Mouse (Mus musculus) limb, embryonic 13.5 days (tissue): Measurements from ENCODE around the gene Zfp354c. TPM values are rescaled to one million over a fixed set of nuclear protein-coding genes. Genes with fewer than 3 reads are reported as not detected.

ENCODE experiments used
- ATAC-seq: fragments of 200-750 bp; cut with Nextera tagmentation; 2 replicates; pipeline ENCODE4 v1.8.0; 2017; ENCODE audit warnings: low read depth, moderate number of reproducible peaks, moderate TSS enrichment; ENCODE audit not compliant: low FRiP score
- H3K27ac ChIP-seq: fragments of 300-500 bp; sonication (generic); 2 replicates; pipeline ENCODE4 v1.5.1; 2015; ENCODE audit warnings: inconsistent platforms, mild to moderate bottlenecking, moderate library complexity
- H3K27me3 ChIP-seq: fragments of 300-500 bp; sonication (generic); 2 replicates; pipeline ENCODE4 v1.6.1; 2015; ENCODE audit warnings: mild to moderate bottlenecking, inconsistent platforms
- H3K36me3 ChIP-seq: fragments of 300-500 bp; sonication (generic); 2 replicates; pipeline ENCODE4 v1.6.1; 2015; ENCODE audit warnings: inconsistent platforms, mild to moderate bottlenecking, moderate library complexity
- H3K4me1 ChIP-seq: fragments of 300-500 bp; sonication (generic); 2 replicates; pipeline ENCODE4 v1.6.1; 2015; ENCODE audit warnings: inconsistent platforms
- H3K4me2 ChIP-seq: fragments of 300-500 bp; sonication (generic); replicated peaks from 2 replicates; pipeline ENCODE4 v1.6.1; 2015; ENCODE audit warnings: inconsistent platforms, mild to moderate bottlenecking, moderate library complexity
- H3K4me3 ChIP-seq: fragments of 300-500 bp; sonication (generic); 2 replicates; pipeline ENCODE4 v1.5.1; 2015; ENCODE audit warnings: moderate library complexity, mild to moderate bottlenecking, inconsistent platforms
- H3K9ac ChIP-seq: fragments of 300-500 bp; sonication (generic); 2 replicates; pipeline ENCODE4 v1.6.1; 2015; ENCODE audit warnings: mild to moderate bottlenecking, inconsistent platforms
- H3K9me3 ChIP-seq: fragments of 300-500 bp; sonication (generic); 2 replicates; pipeline ENCODE4 v1.6.1; 2016; ENCODE audit warnings: inconsistent platforms
- WGBS: fragments of 180-500 bp; shearing (Covaris S2); methylation state at CpG from one replicate; pipeline ENCODE4 v1.1.7; 2015; 5-methylcytosine and 5-hydroxymethylcytosine counted together
- polyA plus RNA-seq: library from polyadenylated mRNA; unstranded; fragments of >200 nt; fragmentation: Nextera tagmentation; extraction: Ambion mirVana; gene quantifications from 2 replicates; pipeline ENCODE4 v1.2.1, GENCODE M21; 2015

The Zfp354c gene
- 53.1 and 67.6 TPM in 2 replicates for polyA plus RNA-seq

GRCm38 (mm10) chr11:50827010-50827953 lies at the start of gene Zfp354c:
Gene Zfp354c, minus strand, starts transcription at chr11:50827724.
- Histone ChIP-seq H3K4me1 (peaks cover 15% of the 10 kb centered on the region), H3K27me3 (no peaks in the 10 kb centered on the region), H3K4me3 (peak within 1 kb of the TSS; percentile 86), H3K9me3 (no peaks in the 10 kb centered on the region), H3K27ac (peak within 1 kb of the TSS; percentile 56), H3K4me2 (peak within 1 kb of the TSS; percentile 79), H3K9ac (peak within 1 kb of the TSS; percentile 91), H3K36me3 (peaks cover 37% of the 10 kb centered on the region)
- ATAC-seq = peak; percentile 97
- WGBS = 1% methylated on average over 45 of the region's 45 CpGs

GRCm38 (mm10) chr11:50850989-50851601 lies 23.6 kb upstream of the Zfp354c start:
- peaks cover 6% of the 10 kb centered on the region; the same call in 1 of the 2 replicates for H3K9me3 ChIP-seq
- peak overlapping the region; percentile 56 for H3K9ac ChIP-seq
- H3K4me3 ChIP-seq = peak overlapping the region; percentile 49
- no peak; the same call in 1 of the 2 replicates for ATAC-seq
- no peak overlapping the region for H3K27ac ChIP-seq
- H3K27me3 ChIP-seq = peaks cover 73% of the 10 kb centered on the region
- H3K36me3 ChIP-seq = no peaks in the 10 kb centered on the region
- under 1% methylated on average over 51 of the region's 72 CpGs for WGBS
- H3K4me2 ChIP-seq = peak overlapping the region; percentile 89
- peaks cover 17% of the 10 kb centered on the region for H3K4me1 ChIP-seq

GRCm38 (mm10) chr11:50850177-50850735 lies 22.7 kb upstream of the Zfp354c start, which contains the start of gene Grm6:
Gene Grm6, plus strand, starts transcription at chr11:50850685.
- peaks cover 73% of the 10 kb centered on the region for H3K27me3 ChIP-seq
- ATAC-seq = no peak
- no peaks in the 10 kb centered on the region for H3K36me3 ChIP-seq
- WGBS = 2% methylated on average over 11 of the region's 11 CpGs
- H3K4me2 ChIP-seq = peak within 1 kb of the TSS; percentile 89
- H3K9me3 ChIP-seq = peaks cover 6% of the 10 kb centered on the region; the same call in 1 of the 2 replicates
- peaks cover 17% of the 10 kb centered on the region for H3K4me1 ChIP-seq
- no peak within 1 kb of the TSS for H3K27ac ChIP-seq
- H3K9ac ChIP-seq = peak within 1 kb of the TSS; percentile 56
- H3K4me3 ChIP-seq = peak within 1 kb of the TSS; percentile 49

GRCm38 (mm10) chr11:50849310-50849709 lies 21.8 kb upstream of the Zfp354c start:
- H3K27me3 ChIP-seq = peaks cover 73% of the 10 kb centered on the region
- H3K9ac ChIP-seq = no peak overlapping the region
- no peak overlapping the region for H3K4me2 ChIP-seq
- no peak overlapping the region for H3K4me3 ChIP-seq
- peaks cover 17% of the 10 kb centered on the region for H3K4me1 ChIP-seq
- peaks cover 6% of the 10 kb centered on the region; the same call in 1 of the 2 replicates for H3K9me3 ChIP-seq
- H3K36me3 ChIP-seq = no peaks in the 10 kb centered on the region
- ATAC-seq = no peak
- H3K27ac ChIP-seq = no peak overlapping the region
- 2% methylated on average over 10 of the region's 10 CpGs for WGBS

- peaks cover 68% of the 10 kb centered on the region for H3K27me3 ChIP-seq
- no peaks in the 10 kb centered on the region for H3K36me3 ChIP-seq
- H3K4me3 ChIP-seq = no peak overlapping the region
- peaks cover 17% of the 10 kb centered on the region for H3K4me1 ChIP-seq
- WGBS = 31% methylated on average over 3 of the region's 3 CpGs
- ATAC-seq = no peak
- no peak overlapping the region for H3K9ac ChIP-seq
- H3K9me3 ChIP-seq = peaks cover 6% of the 10 kb centered on the region; the same call in 1 of the 2 replicates
- H3K27ac ChIP-seq = no peak overlapping the region
- no peak overlapping the region for H3K4me2 ChIP-seq
Observed at GRCm38 (mm10) chr11:50848520-50849137, 21.1 kb upstream of the Zfp354c start.

- Histone ChIP-seq H3K9ac (no peak overlapping the region), H3K9me3 (peaks cover 6% of the 10 kb centered on the region; the same call in 1 of the 2 replicates), H3K27ac (no peak overlapping the region), H3K4me3 (no peak overlapping the region), H3K36me3 (no peaks in the 10 kb centered on the region), H3K27me3 (peaks cover 59% of the 10 kb centered on the region), H3K4me1 (peaks cover 17% of the 10 kb centered on the region), H3K4me2 (no peak overlapping the region)
- no peak for ATAC-seq
- WGBS = 72% methylated on average over 5 of the region's 5 CpGs
Observed at GRCm38 (mm10) chr11:50847047-50847446, 19.5 kb upstream of the Zfp354c start.

GRCm38 (mm10) chr11:50845951-50846350 lies 18.4 kb upstream of the Zfp354c start:
- Histone ChIP-seq H3K4me1 (peaks cover 9% of the 10 kb centered on the region), H3K9me3 (peaks cover 6% of the 10 kb centered on the region; the same call in 1 of the 2 replicates), H3K36me3 (no peaks in the 10 kb centered on the region), H3K27me3 (peaks cover 48% of the 10 kb centered on the region), H3K4me2 (no peak overlapping the region), H3K9ac (no peak overlapping the region), H3K4me3 (no peak overlapping the region), H3K27ac (no peak overlapping the region)
- no peak for ATAC-seq
- 93% methylated on average over 3 of the region's 3 CpGs for WGBS

GRCm38 (mm10) chr11:50841023-50841735 lies 13.7 kb upstream of the Zfp354c start, which contains the start of gene Zfp879:
Gene Zfp879, minus strand, starts transcription at chr11:50841552.
- peaks cover 13% of the 10 kb centered on the region for H3K4me1 ChIP-seq
- 14% methylated on average over 22 of the region's 22 CpGs for WGBS
- H3K9me3 ChIP-seq = no peaks in the 10 kb centered on the region
- H3K27ac ChIP-seq = peak within 1 kb of the TSS; percentile 97
- peak within 1 kb of the TSS; percentile 73 for H3K9ac ChIP-seq
- ATAC-seq = peak; percentile 95
- H3K36me3 ChIP-seq = no peaks in the 10 kb centered on the region; the same call in 1 of the 2 replicates
- peak within 1 kb of the TSS; percentile 69 for H3K4me2 ChIP-seq
- H3K27me3 ChIP-seq = peaks cover 6% of the 10 kb centered on the region; the same call in 1 of the 2 replicates
- peak within 1 kb of the TSS; percentile 44 for H3K4me3 ChIP-seq

GRCm38 (mm10) chr11:50835727-50836126 lies 8.2 kb upstream of the Zfp354c start:
- Histone ChIP-seq H3K9ac (no peak overlapping the region), H3K4me3 (no peak overlapping the region), H3K9me3 (peaks cover 13% of the 10 kb centered on the region), H3K27ac (no peak overlapping the region), H3K4me2 (no peak overlapping the region), H3K27me3 (no peaks in the 10 kb centered on the region), H3K36me3 (peaks cover 17% of the 10 kb centered on the region), H3K4me1 (peaks cover 10% of the 10 kb centered on the region)
- WGBS = 91% methylated on average over 4 of the region's 4 CpGs
- ATAC-seq = no peak

GRCm38 (mm10) chr11:50826214-50826613 lies 1.3 kb downstream of the Zfp354c start:
- peak overlapping the region; percentile 79 for H3K4me2 ChIP-seq
- H3K4me1 ChIP-seq = peaks cover 15% of the 10 kb centered on the region
- WGBS = 48% methylated on average over 2 of the region's 2 CpGs
- peaks cover 44% of the 10 kb centered on the region for H3K36me3 ChIP-seq
- ATAC-seq = no peak
- peak overlapping the region; percentile 91 for H3K9ac ChIP-seq
- no peaks in the 10 kb centered on the region for H3K27me3 ChIP-seq
- H3K9me3 ChIP-seq = no peaks in the 10 kb centered on the region
- H3K27ac ChIP-seq = 0 out of 2 replicates have a peak overlapping the region, but pooled peaks have one; percentile 56
- peak overlapping the region; percentile 86 for H3K4me3 ChIP-seq

- no peak overlapping the region for H3K4me2 ChIP-seq
- no peak for ATAC-seq
- H3K36me3 ChIP-seq = peaks cover 99% of the 10 kb centered on the region
- H3K27ac ChIP-seq = no peak overlapping the region
- no peak overlapping the region for H3K4me3 ChIP-seq
- H3K27me3 ChIP-seq = no peaks in the 10 kb centered on the region
- 99% methylated on average over 4 of the region's 4 CpGs for WGBS
- no peaks in the 10 kb centered on the region for H3K4me1 ChIP-seq
- peaks cover 60% of the 10 kb centered on the region for H3K9me3 ChIP-seq
- no peak overlapping the region for H3K9ac ChIP-seq
Observed at GRCm38 (mm10) chr11:50814233-50814632, 13.3 kb downstream of the Zfp354c start.
